Mouse (Mus musculus): Measurements from ENCODE around the gene Slc9a3r2. TPM values are rescaled to one million over a fixed set of nuclear protein-coding genes. Genes with fewer than 3 reads are reported as not detected.
A peak's percentile ranks its signal among the peaks of the same experiment; 100 is the strongest.

Slc9a3r2 gene
- polyA plus RNA-seq, 1 experiment from 2014 or later: 51.7 TPM

- Histone ChIP-seq H3K4me1 (replicated peaks; ENCODE audit: control insufficient read depth, insufficient read depth, low read length) (peaks cover 11% of the 10 kb centered on the region), H3K4me3 (ENCODE audit: low read depth, low read length) (peak overlapping the region; percentile 33), H3K27me3 (replicated peaks; ENCODE audit: control insufficient read depth, insufficient read depth, low read length) (peaks cover 49% of the 10 kb centered on the region), H3K36me3 (ENCODE audit: control insufficient read depth, insufficient read depth, low read length) (peaks cover 6% of the 10 kb centered on the region), H3K27ac (ENCODE audit: low read depth) (no peak overlapping the region), H3K9me3 (ENCODE audit: control insufficient read depth, low read length) (no peaks in the 10 kb centered on the region), H3K9ac (ENCODE audit: low read length) (peak overlapping the region; percentile 16; the same call in 1 of the 2 replicates), H3K4me2 (ENCODE audit: low read length) (peak overlapping the region; percentile 51)
- ATAC-seq (replicated peaks; ENCODE audit: low FRiP score, low TSS enrichment, low read depth): no peak
- DNase-seq (ENCODE audit: low spot score): no peak
- 22% methylated on average over 23 of the region's 23 CpGs for WGBS
These were observed 37.5 kb upstream of the Slc9a3r2 start for GRCm38 (mm10) chr17:24687599-24687998.

- H3K27ac ChIP-seq (ENCODE audit: low read depth): no peak overlapping the region
- H3K36me3 ChIP-seq (ENCODE audit: control insufficient read depth, insufficient read depth, low read length): peaks cover 4% of the 10 kb centered on the region; the same call in 1 of the 2 replicates
- 2% methylated on average over 25 of the region's 25 CpGs for WGBS
- H3K4me1 ChIP-seq (replicated peaks; ENCODE audit: control insufficient read depth, insufficient read depth, low read length): peaks cover 11% of the 10 kb centered on the region
- H3K9ac ChIP-seq (ENCODE audit: low read length): peak overlapping the region; percentile 16; the same call in 1 of the 2 replicates
- peaks cover 49% of the 10 kb centered on the region for H3K27me3 ChIP-seq (replicated peaks; ENCODE audit: control insufficient read depth, insufficient read depth, low read length)
- peak overlapping the region; percentile 33 for H3K4me3 ChIP-seq (ENCODE audit: low read depth, low read length)
- H3K9me3 ChIP-seq (ENCODE audit: control insufficient read depth, low read length): no peaks in the 10 kb centered on the region
- ATAC-seq (replicated peaks; ENCODE audit: low FRiP score, low TSS enrichment, low read depth) (peak; percentile 51; the same call in 1 of the 2 replicates), DNase-seq (ENCODE audit: low spot score) (peak; percentile 68)
- H3K4me2 ChIP-seq (ENCODE audit: low read length): peak overlapping the region; percentile 51
These were observed 37.0 kb upstream of the Slc9a3r2 start for GRCm38 (mm10) chr17:24687146-24687595.

- Histone ChIP-seq H3K9ac (ENCODE audit: low read length) (no peak overlapping the region), H3K4me3 (ENCODE audit: low read depth, low read length) (0 out of 2 replicates have a peak overlapping the region, but pooled peaks have one; percentile 5), H3K4me2 (ENCODE audit: low read length) (peak overlapping the region; percentile 18; the same call in 1 of the 2 replicates), H3K36me3 (ENCODE audit: control insufficient read depth, insufficient read depth, low read length) (peaks cover 9% of the 10 kb centered on the region; the same call in 1 of the 2 replicates), H3K27me3 (replicated peaks; ENCODE audit: control insufficient read depth, insufficient read depth, low read length) (peaks cover 44% of the 10 kb centered on the region), H3K4me1 (replicated peaks; ENCODE audit: control insufficient read depth, insufficient read depth, low read length) (peaks cover 11% of the 10 kb centered on the region), H3K27ac (ENCODE audit: low read depth) (no peak overlapping the region), H3K9me3 (ENCODE audit: control insufficient read depth, low read length) (no peaks in the 10 kb centered on the region)
- DNase-seq (ENCODE audit: low spot score): no peak
- 29% methylated on average over 16 of the region's 16 CpGs for WGBS
- ATAC-seq (replicated peaks; ENCODE audit: low FRiP score, low TSS enrichment, low read depth): no peak; the same call in 1 of the 2 replicates
These were observed 36.4 kb upstream of the Slc9a3r2 start for GRCm38 (mm10) chr17:24686514-24686913.

DNA sequence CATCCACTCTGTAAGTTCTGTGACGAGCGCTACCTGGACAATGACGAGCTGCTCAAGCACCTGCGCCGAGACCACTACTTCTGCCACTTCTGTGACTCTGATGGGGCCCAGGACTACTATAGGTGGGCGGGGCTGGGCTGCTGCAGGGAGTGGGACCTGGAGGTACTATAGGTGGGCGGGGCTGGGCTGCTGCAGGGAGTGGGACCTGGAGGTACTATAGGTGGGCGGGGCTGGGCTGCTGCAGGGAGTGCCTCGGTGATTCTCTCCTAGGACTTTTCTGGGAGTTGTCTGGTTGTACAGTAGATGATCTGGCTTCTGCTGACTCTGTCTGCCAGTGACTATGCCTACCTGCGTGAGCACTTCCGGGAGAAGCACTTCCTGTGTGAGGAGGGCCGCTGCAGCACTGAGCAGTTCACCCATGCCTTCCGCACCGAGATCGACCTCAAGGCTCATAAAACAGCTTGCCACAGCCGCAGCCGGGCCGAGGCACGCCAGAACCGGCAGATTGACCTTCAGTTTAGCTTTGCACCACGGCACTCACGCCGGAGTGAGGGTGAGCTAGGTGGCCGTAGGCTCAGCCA, 27.5 kb upstream of the Slc9a3r2 start:
- Histone ChIP-seq H3K4me1 (replicated peaks; ENCODE audit: control insufficient read depth, insufficient read depth, low read length) (no peaks in the 10 kb centered on the region; the same call in 1 of the 2 replicates), H3K27me3 (replicated peaks; ENCODE audit: control insufficient read depth, insufficient read depth, low read length) (no peaks in the 10 kb centered on the region), H3K4me2 (ENCODE audit: low read length) (no peak overlapping the region), H3K9me3 (ENCODE audit: control insufficient read depth, low read length) (no peaks in the 10 kb centered on the region), H3K27ac (ENCODE audit: low read depth) (no peak overlapping the region), H3K9ac (ENCODE audit: low read length) (no peak overlapping the region), H3K36me3 (ENCODE audit: control insufficient read depth, insufficient read depth, low read length) (peaks cover 58% of the 10 kb centered on the region), H3K4me3 (ENCODE audit: low read depth, low read length) (no peak overlapping the region)
- 82% methylated on average over 24 of the region's 24 CpGs for WGBS
- DNase-seq (ENCODE audit: low spot score) (no peak), ATAC-seq (replicated peaks; ENCODE audit: low FRiP score, low TSS enrichment, low read depth) (peak; percentile 67)

DNA sequence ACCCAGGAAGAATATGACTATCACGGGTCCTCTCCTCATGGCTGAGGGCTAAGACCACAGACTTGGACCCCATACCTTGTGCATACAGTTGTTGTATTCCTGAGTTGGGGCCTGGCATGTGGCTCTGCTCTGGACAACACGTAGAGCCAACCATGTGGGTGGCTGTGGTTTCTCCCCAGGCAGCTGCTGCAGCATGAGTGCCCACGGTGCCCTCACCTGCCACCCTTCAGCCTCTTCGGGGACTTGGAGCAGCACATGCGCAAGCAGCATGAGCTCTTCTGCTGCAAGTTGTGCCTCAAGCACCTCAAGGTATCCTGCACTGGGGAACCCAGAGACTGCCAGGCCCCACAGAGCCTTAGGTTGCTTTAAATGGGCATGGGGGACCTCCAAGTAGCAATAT, 26.8 kb upstream of the Slc9a3r2 start:
- H3K36me3 ChIP-seq (ENCODE audit: control insufficient read depth, insufficient read depth, low read length): peaks cover 54% of the 10 kb centered on the region
- no peaks in the 10 kb centered on the region for H3K27me3 ChIP-seq (replicated peaks; ENCODE audit: control insufficient read depth, insufficient read depth, low read length)
- no peaks in the 10 kb centered on the region for H3K9me3 ChIP-seq (ENCODE audit: control insufficient read depth, low read length)
- ATAC-seq (replicated peaks; ENCODE audit: low FRiP score, low TSS enrichment, low read depth) (no peak), DNase-seq (ENCODE audit: low spot score) (no peak)
- no peak overlapping the region for H3K4me2 ChIP-seq (ENCODE audit: low read length)
- H3K9ac ChIP-seq (ENCODE audit: low read length): no peak overlapping the region
- H3K4me1 ChIP-seq (replicated peaks; ENCODE audit: control insufficient read depth, insufficient read depth, low read length): peaks cover 7% of the 10 kb centered on the region
- no peak overlapping the region for H3K4me3 ChIP-seq (ENCODE audit: low read depth, low read length)
- 94% methylated on average over 5 of the region's 5 CpGs for WGBS
- H3K27ac ChIP-seq (ENCODE audit: low read depth): no peak overlapping the region

DNA sequence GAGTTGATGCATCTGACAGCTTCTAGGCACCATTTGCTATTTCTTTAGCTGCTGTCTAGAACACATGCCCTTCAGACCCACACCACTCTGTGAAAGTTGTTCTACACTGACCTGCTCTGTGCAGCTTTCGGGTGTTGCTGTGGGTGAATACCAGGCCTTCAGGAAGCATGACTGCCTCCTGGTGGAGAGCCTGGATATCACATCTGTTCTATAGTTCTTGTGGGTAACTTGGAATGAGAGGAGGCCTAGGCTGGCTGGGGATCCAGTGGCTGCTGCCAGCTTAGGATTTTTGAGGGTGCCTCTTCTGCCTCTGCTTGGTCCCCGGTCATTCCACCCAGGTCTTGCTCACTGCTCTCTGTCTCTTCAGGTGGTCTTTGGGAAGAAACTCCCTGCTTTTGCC, 26.1 kb upstream of the Slc9a3r2 start:
- H3K27ac ChIP-seq (ENCODE audit: low read depth): no peak overlapping the region
- WGBS: 60% methylated on average over 2 of the region's 2 CpGs
- H3K36me3 ChIP-seq (ENCODE audit: control insufficient read depth, insufficient read depth, low read length): peaks cover 47% of the 10 kb centered on the region
- no peaks in the 10 kb centered on the region for H3K9me3 ChIP-seq (ENCODE audit: control insufficient read depth, low read length)
- no peak overlapping the region for H3K4me2 ChIP-seq (ENCODE audit: low read length)
- H3K4me1 ChIP-seq (replicated peaks; ENCODE audit: control insufficient read depth, insufficient read depth, low read length): peaks cover 14% of the 10 kb centered on the region
- DNase-seq (ENCODE audit: low spot score) (peak; percentile 84), ATAC-seq (replicated peaks; ENCODE audit: low FRiP score, low TSS enrichment, low read depth) (no peak)
- no peak overlapping the region for H3K4me3 ChIP-seq (ENCODE audit: low read depth, low read length)
- H3K27me3 ChIP-seq (replicated peaks; ENCODE audit: control insufficient read depth, insufficient read depth, low read length): no peaks in the 10 kb centered on the region
- no peak overlapping the region for H3K9ac ChIP-seq (ENCODE audit: low read length)

- no peak for ATAC-seq (replicated peaks; ENCODE audit: low FRiP score, low TSS enrichment, low read depth)
- 85% methylated on average over 7 of the region's 7 CpGs for WGBS
These were observed 24.1 kb upstream of the Slc9a3r2 start for GRCm38 (mm10) chr17:24674277-24674676.

DNA sequence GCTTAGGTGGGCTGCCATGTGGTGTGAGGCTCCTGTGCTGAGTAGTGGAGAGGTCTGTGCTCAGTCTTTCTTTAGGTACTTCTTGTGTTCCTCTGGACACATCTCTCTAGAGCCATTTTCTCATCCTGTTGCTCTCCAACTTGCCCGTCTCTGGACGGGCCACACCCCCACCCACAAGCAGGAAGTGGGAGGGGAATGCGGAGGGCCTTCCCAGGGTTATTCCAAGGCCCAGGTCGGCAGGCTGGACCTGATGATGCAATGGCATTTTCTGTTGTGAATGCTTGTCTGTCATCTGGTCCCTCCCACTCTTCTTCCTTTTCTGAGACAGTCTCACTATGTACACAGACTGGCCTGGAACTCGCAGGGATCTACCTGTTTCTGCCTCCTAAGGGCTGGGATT, 22.0 kb upstream of the Slc9a3r2 start:
- Histone ChIP-seq H3K27ac (ENCODE audit: low read depth) (no peak overlapping the region), H3K27me3 (replicated peaks; ENCODE audit: control insufficient read depth, insufficient read depth, low read length) (no peaks in the 10 kb centered on the region), H3K4me3 (ENCODE audit: low read depth, low read length) (no peak overlapping the region), H3K4me1 (replicated peaks; ENCODE audit: control insufficient read depth, insufficient read depth, low read length) (peaks cover 26% of the 10 kb centered on the region), H3K36me3 (ENCODE audit: control insufficient read depth, insufficient read depth, low read length) (peaks cover 6% of the 10 kb centered on the region), H3K9me3 (ENCODE audit: control insufficient read depth, low read length) (no peaks in the 10 kb centered on the region), H3K9ac (ENCODE audit: low read length) (0 out of 2 replicates have a peak overlapping the region, but pooled peaks have one; percentile 6), H3K4me2 (ENCODE audit: low read length) (peak overlapping the region; percentile 20)
- no peak for ATAC-seq (replicated peaks; ENCODE audit: low FRiP score, low TSS enrichment, low read depth)
- WGBS: 15% methylated on average over 5 of the region's 5 CpGs
- no peak for DNase-seq (ENCODE audit: low spot score)

More at GRCm38 (mm10) chr17:24674277-24674676, 24.1 kb upstream of the Slc9a3r2 start:
- peaks cover 28% of the 10 kb centered on the region for H3K36me3 ChIP-seq (ENCODE audit: control insufficient read depth, insufficient read depth, low read length)
- H3K27ac ChIP-seq (ENCODE audit: low read depth): no peak overlapping the region
- no peaks in the 10 kb centered on the region for H3K27me3 ChIP-seq (replicated peaks; ENCODE audit: control insufficient read depth, insufficient read depth, low read length)
- no peak overlapping the region for H3K9ac ChIP-seq (ENCODE audit: low read length)
- H3K4me1 ChIP-seq (replicated peaks; ENCODE audit: control insufficient read depth, insufficient read depth, low read length): peaks cover 23% of the 10 kb centered on the region
- H3K9me3 ChIP-seq (ENCODE audit: control insufficient read depth, low read length): no peaks in the 10 kb centered on the region
- no peak overlapping the region for H3K4me2 ChIP-seq (ENCODE audit: low read length)
- H3K4me3 ChIP-seq (ENCODE audit: low read depth, low read length): no peak overlapping the region
- DNase-seq (ENCODE audit: low spot score): no peak

GRCm38 (mm10) chr17:24671346-24671745, 21.2 kb upstream of the Slc9a3r2 start:
- no peaks in the 10 kb centered on the region for H3K27me3 ChIP-seq (replicated peaks; ENCODE audit: control insufficient read depth, insufficient read depth, low read length)
- no peak overlapping the region for H3K27ac ChIP-seq (ENCODE audit: low read depth)
- peak overlapping the region; percentile 92 for H3K4me2 ChIP-seq (ENCODE audit: low read length)
- no peaks in the 10 kb centered on the region for H3K36me3 ChIP-seq (ENCODE audit: control insufficient read depth, insufficient read depth, low read length)
- DNase-seq (ENCODE audit: low spot score) (no peak), ATAC-seq (replicated peaks; ENCODE audit: low FRiP score, low TSS enrichment, low read depth) (no peak)
- no peaks in the 10 kb centered on the region for H3K9me3 ChIP-seq (ENCODE audit: control insufficient read depth, low read length)
- no peak overlapping the region for H3K9ac ChIP-seq (ENCODE audit: low read length)
- no peak overlapping the region for H3K4me3 ChIP-seq (ENCODE audit: low read depth, low read length)
- H3K4me1 ChIP-seq (replicated peaks; ENCODE audit: control insufficient read depth, insufficient read depth, low read length): peaks cover 26% of the 10 kb centered on the region
- WGBS: 70% methylated on average over 5 of the region's 5 CpGs
